Mouse (Mus musculus) myocyte (in vitro differentiated cells): Measurements from ENCODE around the gene Cdrt4.

Experiments used
- CEBPB ChIP-seq: IDR thresholded peaks from 2 replicates; pipeline ENCODE4 v1.6.1; 2011; ENCODE audit warnings: mild to moderate bottlenecking, moderate library complexity; ENCODE audit not compliant: poor library complexity, insufficient read depth, severe bottlenecking
- E2F4 ChIP-seq: IDR thresholded peaks from one replicate; pipeline ENCODE4 v1.6.1; 2011; ENCODE audit warnings: mild to moderate bottlenecking, control low read depth, moderate library complexity; ENCODE audit not compliant: insufficient read depth
- MAX ChIP-seq: IDR thresholded peaks from one replicate; pipeline ENCODE4 v1.6.1; 2011; ENCODE audit warnings: low read depth, mild to moderate bottlenecking, control low read depth
- MYOD1 ChIP-seq, 3 experiments: IDR thresholded peaks; one replicate each; pipeline ENCODE4 v1.6.1; 2011; ENCODE audit warnings: control low read depth in 2 of 3, low read depth in 2 of 3, mild to moderate bottlenecking in 2 of 3, moderate library complexity in 1 of 3; ENCODE audit not compliant: insufficient read length in 2 of 3, control insufficient read depth in 1 of 3
- POLR2A ChIP-seq: IDR thresholded peaks from one replicate; pipeline ENCODE4 v1.6.1; 2011; ENCODE audit warnings: low read depth, mild to moderate bottlenecking, control low read depth, moderate library complexity; ENCODE audit not compliant: insufficient read length
- POLR2AphosphoS2 ChIP-seq: IDR thresholded peaks from one replicate; pipeline ENCODE4 v1.6.1; 2011; ENCODE audit warnings: low read depth, control low read depth; ENCODE audit not compliant: insufficient read length
- TCF12 ChIP-seq: IDR thresholded peaks from one replicate; pipeline ENCODE4 v1.6.1; 2011; ENCODE audit warnings: mild to moderate bottlenecking, control low read depth; ENCODE audit not compliant: poor library complexity, insufficient read depth, severe bottlenecking
- TCF3 ChIP-seq: IDR thresholded peaks from one replicate; pipeline ENCODE4 v1.6.1; 2011; ENCODE audit warnings: low read depth, control low read depth; ENCODE audit not compliant: insufficient read length
- USF1 ChIP-seq: IDR thresholded peaks from one replicate; pipeline ENCODE4 v1.6.1; 2011; ENCODE audit warnings: low read depth, mild to moderate bottlenecking, control low read depth, moderate library complexity

DNA sequence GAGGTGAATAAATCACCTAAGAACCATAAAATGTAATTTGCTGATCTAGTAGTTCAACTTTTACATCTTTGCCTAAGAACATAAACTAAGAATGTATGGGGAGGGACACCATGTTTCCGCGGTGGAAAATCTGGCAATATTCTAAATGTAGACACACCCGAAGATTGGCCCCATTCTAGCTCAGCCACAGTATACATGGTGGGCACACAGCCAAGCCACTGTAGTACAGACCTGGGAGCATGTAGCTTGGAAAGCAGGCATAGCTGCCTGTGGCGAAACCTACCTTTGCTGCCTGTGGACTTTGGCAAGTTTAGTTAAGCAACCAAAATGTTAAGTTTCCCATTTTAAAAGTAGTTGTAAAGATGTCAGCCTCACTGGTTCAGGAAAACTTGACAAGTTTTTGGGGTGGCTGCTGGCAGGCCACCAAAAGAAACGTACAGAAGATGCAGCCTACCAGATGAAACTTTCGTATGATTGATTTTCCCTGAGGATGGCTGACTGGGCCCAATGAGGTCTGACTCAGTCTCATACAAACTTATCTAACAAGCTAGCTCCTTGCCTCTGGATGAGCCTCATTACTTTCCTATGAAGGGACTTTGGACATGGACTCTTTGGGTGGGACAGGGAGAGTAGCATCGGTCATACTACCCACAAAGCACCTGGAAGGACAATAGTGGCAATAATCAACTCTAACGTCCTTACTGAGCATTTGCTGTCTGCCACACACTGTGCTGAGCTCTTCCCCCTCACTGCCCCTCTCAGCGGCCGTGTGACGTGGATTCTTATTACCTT, 84.6 kb downstream of the Cdrt4 start:
- TF ChIP-seq POLR2A = no peak
- no peak for TF ChIP-seq MYOD1 (IDR thresholded peaks at IDR 0.05; ENCODE audit: control insufficient read depth in 1 of 3, insufficient read length in 2 of 3, low read depth in 2 of 3)
- no peak for TF ChIP-seq MAX
- TF ChIP-seq TCF12 = no peak
- TF ChIP-seq CEBPB = no peak
- no peak for TF ChIP-seq POLR2AphosphoS2
- TF ChIP-seq USF1 = no peak
- no peak for TF ChIP-seq E2F4
- no peak for TF ChIP-seq TCF3
